Mouse (Mus musculus) small intestine, adult 2 months (tissue): Measurements from ENCODE around the gene Olfr522.

Experiments
- CTCF ChIP-seq: fragments of 200-500 bp; IDR thresholded peaks from 2 replicates; pipeline ENCODE4 v1.5.1; 2012; ENCODE audit warnings: low read depth, mild to moderate bottlenecking, control low read depth, inconsistent platforms, low read length, moderate library complexity, mixed read lengths; ENCODE audit not compliant: insufficient replicate concordance, insufficient read length; ENCODE audit errors: extremely low read depth
- POLR2A ChIP-seq: fragments of 200-500 bp; IDR thresholded peaks from 2 replicates; pipeline ENCODE4 v1.6.1; 2012; ENCODE audit warnings: low read depth, mild to moderate bottlenecking, control low read depth, inconsistent platforms, low read length, moderate library complexity

GRCm38 (mm10) chr7:140169386-140169785 lies 4.8 kb upstream of the Olfr522 start:
- TF ChIP-seq CTCF (no peak), POLR2A (no peak)
